Comparison of ENCODE assay signal across 8 mouse cellular contexts in the genomic region with DNA sequence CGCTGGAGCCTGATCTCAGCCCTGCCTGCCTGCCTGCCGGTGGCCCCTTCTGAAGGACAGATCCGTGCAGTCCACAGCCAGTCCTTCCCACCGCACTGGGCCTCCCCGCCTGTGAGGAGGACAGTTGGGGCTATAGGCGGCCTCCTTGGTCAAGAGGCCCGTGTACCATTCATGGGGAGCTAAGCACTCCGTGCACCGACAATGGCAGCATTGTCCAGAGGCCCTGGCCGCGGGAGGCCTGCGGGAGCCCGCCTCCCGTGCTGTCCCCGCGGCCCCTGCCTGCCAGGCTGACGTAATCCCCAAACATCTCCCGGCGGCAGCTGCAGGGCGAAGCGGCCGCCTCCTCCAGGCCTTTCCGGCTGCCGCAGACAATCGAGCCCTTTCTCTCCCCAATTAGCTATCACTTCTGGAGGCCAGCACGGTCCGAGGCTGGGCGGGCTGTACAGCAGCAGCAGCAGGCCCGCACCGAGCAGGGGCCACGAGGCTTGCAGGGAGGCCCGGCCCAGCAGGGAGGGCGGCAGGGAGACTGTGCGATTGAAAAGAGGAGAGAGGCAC. TPM values are rescaled to one million over a fixed set of nuclear protein-coding genes. Genes with fewer than 3 reads are reported as not detected.
DNase-seq lines count a peak whose midpoint lies in the region.

No protein-coding gene starts in this region.

- H3K27me3 ChIP-seq in hindbrain, embryonic 10.5 days (ENCODE audit: insufficient read depth, poor library complexity, severe bottlenecking), result peaks cover 14% of the 10 kb centered on the region

- no peaks in the 10 kb centered on the region for H3K36me3 ChIP-seq in hindbrain, embryonic 10.5 days

- peak overlapping the region; percentile 96 for H3K27ac ChIP-seq in hindbrain, embryonic 10.5 days

- peak; percentile 97 for DNase-seq in Muller cell, postnatal 12 days (ENCODE audit: inconsistent ontology term)
- DNase-seq in cerebellum, postnatal 10 days, result peak; percentile 70 to 80
- peak; percentile 63 to 72 for DNase-seq in frontal cortex, postnatal 10 days (ENCODE audit: low spot score in 2 of 2)
- DNase-seq in hindbrain, embryonic 10.5 days (ENCODE audit: low spot score), result peak; percentile 93
- peak; percentile 74 for DNase-seq in left cerebral cortex, adult 11 months (ENCODE audit: low spot score)
- DNase-seq in lung, postnatal 10 days, result peak; percentile 86
- DNase-seq in retina, embryonic 14.5 days (ENCODE audit: low spot score), result peak; percentile 94
- DNase-seq in spleen, postnatal 10 days (ENCODE audit: low spot score in 2 of 2), result no peak

- H3K9me3 ChIP-seq in hindbrain, embryonic 10.5 days, result peaks cover 5% of the 10 kb centered on the region; the same call in 1 of the 2 replicates

- H3K4me3 ChIP-seq in hindbrain, embryonic 10.5 days, result peak overlapping the region; percentile 32

- peaks cover 41% of the 10 kb centered on the region for H3K4me1 ChIP-seq in hindbrain, embryonic 10.5 days (replicated peaks)

- under 1% methylated on average over 34 of the region's 34 CpGs for WGBS in hindbrain, embryonic 10.5 days

RNA-seq across cellular contexts. Expression of a gene that starts 1.8 kb away (rescaled TPM):
- polyA plus RNA-seq in hindbrain, embryonic 10.5 days (2016; fragmentation: Nextera tagmentation; extraction: Ambion mirVana), result 0.19 and 0.37 TPM in 2 replicates

Comparison
In these comparisons a context has a peak if more than half of its experiments do, and no peak if none do; other contexts are left out.
1. DNase-seq: peak in Muller cell, postnatal 12 days (single experiment), cerebellum, postnatal 10 days (2 of 2), frontal cortex, postnatal 10 days (2 of 2), hindbrain, embryonic 10.5 days (single experiment), left cerebral cortex, adult 11 months (single experiment), lung, postnatal 10 days (single experiment) and retina, embryonic 14.5 days (single experiment); none in spleen, postnatal 10 days (0 of 2).